Mouse (Mus musculus) embryo, embryonic 10 days (tissue): ENCODE results near the gene Smyd2.
A peak's percentile ranks its signal among the peaks of the same experiment; 100 is the strongest.

Experiments used
- DNase-seq: peaks from one replicate; pipeline ENCODE4 v3.0.0-alpha.2; 2015; ENCODE audit warnings: low spot score

Smyd2 gene

DNA sequence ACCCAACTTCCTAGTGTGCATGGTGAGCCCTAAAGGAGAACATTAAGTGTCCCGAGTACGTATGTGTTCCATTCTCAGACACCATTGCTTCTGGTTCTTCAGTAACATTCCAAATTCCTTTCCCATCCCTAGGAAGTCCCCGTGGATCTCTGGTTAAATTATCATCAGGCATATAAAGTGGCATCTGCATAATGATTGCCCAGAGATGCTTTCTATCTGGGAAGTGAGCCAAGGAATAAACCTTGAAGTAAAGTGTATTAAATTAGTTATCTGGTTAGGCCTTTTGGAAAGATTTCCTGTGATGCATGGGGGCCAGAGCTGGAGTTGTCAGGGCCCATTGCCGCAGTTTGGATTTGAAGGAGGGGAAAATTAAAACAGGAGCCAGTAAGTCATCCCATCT is 50.1 kb downstream of the Smyd2 start:
- no peak for DNase-seq

DNA sequence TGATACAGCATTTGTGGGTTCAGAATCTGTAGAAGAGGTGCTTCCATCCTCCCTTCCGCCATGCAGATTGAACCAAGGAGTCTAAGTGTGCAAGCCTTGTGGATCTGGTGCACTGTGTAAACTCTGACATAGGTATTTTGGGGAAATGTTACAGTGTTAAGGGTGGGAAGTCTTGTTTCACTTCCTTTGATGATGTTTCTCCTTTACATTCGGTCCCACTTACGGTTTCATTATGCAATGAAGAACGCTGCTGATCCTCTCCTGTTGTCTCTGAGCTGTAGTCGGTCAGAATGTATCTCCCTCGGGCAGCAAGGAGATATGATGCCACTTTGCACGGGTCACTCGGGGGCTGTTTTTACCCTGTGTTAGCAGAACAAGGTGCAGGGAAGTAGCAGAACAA is 50.5 kb downstream of the Smyd2 start:
- DNase-seq = no peak

DNA sequence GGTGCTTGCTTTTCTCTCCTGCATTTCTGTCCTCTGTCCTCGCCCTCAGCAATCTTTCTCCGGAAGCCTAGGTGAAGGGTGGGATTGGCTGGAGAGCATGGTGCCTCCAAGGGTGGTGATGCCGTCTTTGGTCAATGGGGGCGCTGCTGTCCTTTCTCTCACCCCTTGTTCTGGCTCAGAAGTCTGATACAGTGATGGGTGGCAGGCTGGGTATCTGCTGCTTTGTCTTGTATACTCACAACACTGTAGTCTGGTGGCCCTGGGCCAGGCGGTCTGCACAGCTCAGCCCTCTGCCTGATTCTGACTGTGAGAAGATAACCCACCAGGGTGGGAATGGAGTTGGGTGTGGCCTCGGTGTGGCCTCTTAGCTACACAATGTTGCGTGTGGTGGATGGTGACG is 51.6 kb downstream of the Smyd2 start:
- no peak for DNase-seq

DNA sequence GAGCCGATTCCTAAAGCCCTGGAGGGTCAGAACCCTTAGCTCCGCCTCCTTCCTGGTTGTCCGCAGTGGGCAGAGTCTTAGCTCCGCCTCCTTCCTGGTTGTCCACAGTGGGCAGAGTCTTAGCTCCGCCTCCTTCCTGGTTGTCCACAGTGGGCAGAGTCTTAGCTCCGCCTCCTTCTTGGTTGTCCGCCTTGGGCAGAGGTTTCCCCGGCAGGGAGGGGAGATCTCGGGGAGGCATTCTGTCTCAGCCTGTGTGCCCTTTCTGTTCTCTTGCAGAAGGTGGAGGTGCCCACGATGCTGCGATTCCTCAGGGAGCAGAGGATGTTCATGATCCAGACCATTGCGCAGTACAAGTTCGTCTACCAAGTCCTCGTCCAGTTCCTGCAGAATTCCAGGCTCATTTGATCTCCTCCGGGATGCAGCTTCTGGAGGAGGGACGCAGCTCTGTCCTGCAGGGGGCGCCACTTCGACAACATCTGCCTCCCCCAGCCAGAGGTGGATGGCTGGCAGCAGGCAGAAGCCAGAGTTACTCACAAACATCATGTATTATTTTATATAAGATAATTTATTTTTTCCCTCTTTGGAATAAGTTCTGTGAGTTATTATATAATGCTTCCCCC is 52.4 kb downstream of the Smyd2 start:
- no peak for DNase-seq

DNA sequence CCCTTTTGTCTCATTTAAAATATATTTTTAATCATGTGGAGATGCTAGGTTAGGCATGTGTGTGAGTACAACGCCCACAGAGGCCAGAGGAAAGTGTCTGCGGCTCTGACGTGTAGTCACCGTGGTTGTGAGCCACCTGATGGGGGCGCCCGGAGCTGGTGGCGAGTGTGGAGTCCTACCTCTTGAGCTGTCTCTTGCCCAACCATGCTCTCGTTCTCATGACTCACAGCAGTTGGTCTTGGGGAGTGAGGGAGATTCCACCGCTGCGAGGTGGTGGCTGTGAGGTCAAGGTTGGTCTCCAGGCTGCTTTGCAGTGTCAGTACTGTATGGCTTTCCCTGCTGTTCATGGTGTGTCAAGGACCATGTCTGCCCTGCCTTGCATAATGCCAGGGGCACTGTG is 54.1 kb downstream of the Smyd2 start:
- DNase-seq = no peak

DNA sequence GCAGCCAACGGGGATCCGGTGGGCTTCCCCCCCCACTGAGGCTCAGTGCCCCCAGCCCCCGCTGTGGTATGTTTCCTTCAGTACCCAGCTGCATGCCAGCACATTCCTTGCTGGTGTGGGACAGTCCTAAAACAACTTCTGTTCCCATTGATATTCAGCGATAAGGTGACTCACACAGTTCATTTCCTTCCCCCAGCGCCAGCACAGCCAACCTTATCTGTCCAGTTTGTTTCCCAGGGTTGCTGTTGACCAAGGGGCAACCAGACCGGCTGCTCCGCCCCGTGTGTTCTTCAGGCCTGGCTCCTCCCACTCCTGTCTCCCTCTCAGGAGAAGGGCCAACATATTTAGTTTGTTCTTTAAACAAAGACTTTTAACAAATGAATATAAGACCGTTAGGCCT is 54.7 kb downstream of the Smyd2 start:
- DNase-seq = peak; percentile 49

DNA sequence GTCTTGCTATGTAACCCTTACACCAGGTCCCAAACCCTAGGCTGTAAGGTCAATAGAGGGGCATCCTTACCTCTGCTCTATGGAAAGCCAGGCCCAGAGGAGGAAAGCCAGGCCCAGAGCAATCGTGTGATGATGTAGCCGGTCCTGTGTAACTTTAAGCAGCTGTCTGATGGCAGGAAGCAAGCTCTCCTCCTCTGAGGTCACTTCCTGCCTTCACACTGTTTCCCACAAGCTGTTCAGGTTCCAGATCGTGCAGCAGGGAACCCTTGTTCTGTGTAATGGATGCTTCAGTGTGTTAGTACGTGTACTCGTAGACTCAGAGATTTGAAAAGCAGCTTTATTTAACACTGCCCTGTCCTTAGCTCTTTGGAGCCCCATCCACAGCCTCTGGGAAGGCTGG is 55.1 kb downstream of the Smyd2 start:
- DNase-seq = no peak

DNA sequence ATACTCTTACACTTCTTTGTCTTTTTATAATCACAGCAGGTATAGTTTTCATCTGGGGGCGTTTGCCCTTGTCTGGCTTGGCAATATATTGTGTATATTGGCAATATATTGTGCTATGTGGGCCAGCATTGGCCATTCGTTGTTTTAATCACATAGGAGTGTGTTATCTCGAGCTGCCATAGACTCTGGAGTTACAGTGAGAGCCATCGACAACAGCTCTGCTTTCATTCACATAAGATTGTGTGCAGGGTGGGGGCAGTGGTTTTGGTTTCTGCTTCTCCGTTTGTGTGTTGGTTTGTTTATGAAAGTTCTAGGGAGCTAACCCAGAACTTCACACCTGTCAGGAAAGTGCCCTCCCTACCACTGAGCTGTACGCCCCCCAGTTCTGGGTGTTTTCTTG is 55.5 kb downstream of the Smyd2 start:
- DNase-seq = no peak

DNA sequence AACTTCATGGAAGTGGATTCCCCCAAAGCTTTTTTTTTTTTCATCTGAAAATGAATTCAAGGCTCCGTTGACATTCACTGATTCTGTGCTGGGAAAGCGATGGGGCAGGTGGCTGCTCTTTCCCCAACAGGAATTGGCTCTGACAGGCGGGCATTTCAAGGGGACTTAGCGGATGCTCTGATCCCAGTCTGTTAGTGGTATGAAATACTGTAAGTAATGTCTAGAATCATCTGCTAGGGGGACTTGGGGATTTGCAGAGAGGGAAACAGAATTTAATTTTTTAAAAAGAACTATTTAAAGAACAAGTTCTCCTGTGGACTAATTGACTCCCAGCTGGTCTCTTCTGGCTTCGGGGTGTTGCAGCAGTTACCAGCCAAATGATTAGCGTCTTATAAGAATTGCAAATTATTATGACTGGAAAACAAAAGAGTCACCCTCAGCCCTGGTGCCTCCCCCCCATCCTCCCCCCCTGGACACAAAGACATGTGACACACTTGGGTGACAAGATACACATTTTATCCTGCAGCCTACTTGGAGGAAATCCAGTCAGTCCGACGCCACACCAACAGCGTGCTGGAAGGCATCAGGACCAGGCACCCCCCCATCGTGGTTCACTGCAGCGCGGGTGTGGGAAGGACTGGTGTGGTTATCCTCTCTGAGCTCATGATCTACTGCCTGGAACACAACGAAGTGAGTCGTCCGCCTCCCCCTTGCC is 57.2 kb downstream of the Smyd2 start:
- DNase-seq = no peak

DNA sequence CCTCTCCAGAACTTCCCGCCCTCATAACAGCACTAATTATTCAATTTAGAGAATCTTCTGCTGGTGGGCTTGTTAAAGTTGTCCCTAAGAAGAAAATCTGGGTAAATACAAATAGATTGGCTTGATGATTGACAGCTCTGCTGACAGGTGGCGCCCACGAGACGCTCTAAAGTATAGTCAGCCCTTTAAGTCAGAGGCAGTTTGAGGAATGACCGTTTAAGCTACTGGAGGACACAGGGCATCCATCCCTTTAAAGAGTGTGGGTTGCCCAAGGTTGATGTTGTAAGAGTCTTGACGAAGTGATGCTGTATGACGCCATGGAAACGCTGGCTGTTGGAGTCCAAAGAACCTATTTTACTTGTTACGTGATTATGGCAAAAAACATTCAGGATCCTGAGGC is 57.9 kb downstream of the Smyd2 start:
- no peak for DNase-seq

DNA sequence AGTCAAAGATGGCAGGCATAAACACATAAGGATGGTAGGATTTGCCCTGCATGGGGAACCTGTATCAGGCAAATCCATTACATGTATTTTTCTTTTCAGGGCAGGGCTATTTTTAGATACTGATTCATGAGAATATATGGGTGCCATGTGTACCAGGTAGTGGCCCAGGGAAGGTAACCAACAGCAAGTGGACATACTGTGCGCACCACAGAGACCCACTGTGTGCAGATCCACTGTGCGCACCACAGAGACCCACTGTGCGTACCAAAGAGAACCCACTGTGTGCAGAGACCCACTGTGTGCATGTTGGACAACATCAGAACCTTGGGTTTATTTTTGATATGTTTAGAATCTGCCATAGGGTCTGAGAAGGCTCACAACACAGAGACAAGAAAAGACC is 58.4 kb downstream of the Smyd2 start:
- no peak for DNase-seq

DNA sequence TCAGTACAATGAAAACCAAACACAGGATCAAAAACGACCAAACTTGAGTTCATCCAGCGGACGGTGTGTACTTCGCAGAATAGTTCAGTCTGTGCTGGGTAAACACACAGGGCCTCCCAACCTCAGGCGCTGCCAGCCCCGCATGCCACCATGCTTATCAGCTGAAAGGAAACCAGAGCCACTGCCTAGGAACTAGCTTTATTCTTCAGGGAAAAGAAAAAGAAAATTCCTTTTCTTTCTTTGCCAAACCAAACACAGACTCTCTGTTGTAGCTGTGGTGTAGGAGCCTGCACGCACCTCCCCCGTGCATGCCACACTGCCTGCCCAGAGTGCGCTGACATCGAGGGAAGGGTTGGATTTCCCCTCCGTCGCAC is 61.2 kb downstream of the Smyd2 start:
- no peak for DNase-seq

DNA sequence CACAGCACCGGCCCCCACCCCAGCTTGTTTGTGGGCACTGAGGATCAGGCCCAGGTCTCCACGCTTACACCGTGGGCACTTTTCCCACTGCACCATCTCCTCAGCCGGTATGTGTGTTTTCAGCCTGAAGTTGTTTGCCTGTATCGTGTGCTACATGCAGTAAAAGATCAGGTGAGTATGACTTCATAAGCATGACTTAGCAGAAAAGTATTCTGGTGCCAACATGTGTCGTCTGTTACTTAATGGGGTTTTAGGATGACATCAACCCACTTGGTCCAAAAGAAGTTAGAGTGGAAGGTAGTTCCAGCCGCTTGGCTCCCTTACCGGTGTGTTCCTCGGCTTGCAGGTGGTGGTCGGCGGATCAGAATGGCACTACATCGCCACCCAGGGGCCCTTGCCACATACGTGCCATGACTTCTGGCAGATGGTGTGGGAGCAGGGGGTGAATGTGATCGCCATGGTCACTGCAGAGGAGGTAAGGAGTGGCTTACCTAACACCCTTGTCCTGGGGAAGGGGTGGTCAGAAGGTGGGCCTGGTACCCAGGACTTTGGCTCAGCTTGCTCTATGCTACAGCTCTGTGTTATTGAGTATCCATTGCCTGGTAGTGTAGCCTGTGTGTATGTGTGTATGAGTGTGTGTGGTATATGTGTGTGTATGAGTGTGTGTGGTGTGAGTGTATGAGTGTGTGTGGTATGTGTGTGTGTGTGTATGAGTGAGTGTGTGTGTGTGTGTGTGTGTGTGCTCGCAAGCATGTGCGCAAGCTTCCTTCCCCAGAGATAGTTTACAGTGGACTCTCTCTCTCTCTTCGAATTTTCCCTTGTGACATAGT is 61.8 kb downstream of the Smyd2 start:
- no peak for DNase-seq

DNA sequence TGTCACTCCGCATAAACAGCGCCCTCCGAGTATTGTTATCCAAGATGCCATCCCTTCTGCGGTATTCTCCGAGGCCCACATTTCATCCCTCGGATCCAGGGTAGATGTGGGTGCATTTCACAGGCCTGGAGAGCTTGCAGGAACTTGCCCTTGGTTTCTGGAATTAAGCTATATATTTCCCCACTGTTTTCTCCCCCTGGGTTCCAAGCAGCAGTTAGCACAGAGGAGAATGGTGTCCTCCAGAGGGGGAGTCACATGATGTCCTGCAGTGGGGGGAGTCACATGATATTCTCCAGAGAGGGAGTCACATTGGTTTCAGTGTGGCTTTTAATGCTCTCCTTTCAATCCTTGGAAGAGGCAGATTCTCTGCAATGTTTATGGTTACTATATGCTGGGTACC is 63.8 kb downstream of the Smyd2 start:
- DNase-seq = no peak

DNA sequence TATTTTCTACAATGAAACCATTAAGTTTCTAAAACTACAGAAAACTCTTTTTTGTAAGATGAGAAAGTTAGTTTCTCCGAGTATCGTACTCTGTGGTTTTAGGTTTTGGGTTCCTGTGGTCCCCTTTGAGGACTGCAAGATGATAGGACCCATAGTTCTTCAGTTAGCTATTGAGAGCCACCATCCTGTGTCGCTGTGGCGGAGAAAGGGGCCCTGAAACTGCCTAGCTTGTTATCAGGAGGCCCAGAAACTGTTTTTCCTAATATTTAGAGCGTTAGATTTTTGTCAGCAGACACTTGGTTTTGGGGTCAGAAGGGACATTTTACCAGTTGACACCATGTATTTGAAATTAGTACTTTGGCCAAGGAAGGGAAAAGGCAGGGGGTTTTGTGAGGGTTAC is 66.4 kb downstream of the Smyd2 start:
- DNase-seq = no peak

DNA sequence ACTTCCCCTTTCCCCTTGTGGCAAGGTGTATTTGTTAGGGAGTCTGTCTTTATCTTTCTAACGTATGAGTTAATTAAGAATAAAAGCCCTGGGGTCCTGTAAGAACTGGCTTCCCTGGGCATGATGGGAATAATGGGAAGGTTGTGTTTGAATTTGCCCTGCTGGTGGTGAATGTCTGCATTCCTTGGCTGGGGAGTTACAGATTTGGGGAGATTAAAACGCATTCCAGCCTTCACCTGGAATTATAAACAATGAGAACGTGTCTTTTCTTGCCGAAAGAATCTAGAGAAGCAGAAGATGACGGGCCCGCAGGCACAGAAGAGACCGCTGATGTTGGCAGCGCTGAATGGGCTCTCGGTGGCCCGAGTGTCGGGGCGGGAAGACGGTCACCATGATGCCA is 67.5 kb downstream of the Smyd2 start:
- DNase-seq = no peak

DNA sequence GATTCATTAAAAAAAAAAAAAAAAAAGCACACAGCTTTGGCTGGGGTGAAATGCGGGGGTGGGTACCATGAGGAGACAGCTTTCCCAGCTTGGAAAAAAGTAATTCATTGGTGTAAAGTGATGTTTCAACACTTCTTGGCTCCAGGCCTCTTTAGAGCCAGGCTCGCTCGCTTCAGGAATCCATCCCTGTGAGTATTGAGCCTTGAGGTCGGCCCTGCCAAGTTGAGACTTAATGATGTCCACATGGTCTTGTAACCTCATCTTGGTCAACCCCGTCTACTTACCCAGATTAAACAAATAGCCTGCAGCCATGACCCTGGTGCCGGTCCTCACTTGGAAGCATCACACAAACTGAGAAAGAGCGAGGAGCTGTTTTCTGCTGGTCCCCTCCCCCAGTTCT is 69.7 kb downstream of the Smyd2 start:
- DNase-seq = peak; percentile 43

DNA sequence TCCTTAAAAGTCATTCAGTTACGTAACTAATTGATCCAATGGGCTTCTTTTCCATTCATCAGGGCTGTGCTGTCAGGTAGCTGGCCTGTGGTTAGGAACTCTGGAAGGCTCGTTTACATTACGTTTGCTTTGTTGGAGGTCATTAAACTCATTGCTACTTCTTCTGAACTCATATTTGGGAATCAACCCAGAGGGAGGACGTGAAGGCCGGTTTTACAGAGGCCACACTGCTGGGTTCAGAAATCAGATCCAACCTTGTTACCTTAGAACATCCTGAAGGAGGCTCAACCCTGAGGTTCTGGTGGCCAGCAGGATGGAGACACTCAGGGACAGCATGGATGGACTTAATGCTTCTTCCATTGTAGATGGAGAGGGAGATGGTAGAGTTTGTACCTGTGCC is 70.1 kb downstream of the Smyd2 start:
- DNase-seq = no peak

DNA sequence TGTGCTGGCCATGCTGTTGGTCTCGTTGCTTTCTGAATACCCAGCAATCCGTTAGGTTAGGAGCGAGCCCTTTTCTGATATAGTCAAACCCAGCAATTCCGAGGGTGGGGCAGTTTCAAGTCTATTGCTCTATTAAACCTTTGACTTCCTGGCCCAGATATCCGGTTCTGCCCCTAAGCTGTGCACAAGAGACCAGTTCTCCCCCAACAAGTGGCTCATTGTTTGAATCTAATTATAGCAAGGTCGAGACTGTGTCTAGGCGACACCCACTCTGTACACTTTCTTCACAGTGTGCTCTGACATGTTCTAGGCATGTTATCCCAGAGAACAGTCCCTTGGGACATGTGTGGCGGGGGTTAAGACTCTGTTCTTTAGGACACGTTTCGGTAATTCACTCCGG is 72.6 kb downstream of the Smyd2 start:
- DNase-seq = no peak

DNA sequence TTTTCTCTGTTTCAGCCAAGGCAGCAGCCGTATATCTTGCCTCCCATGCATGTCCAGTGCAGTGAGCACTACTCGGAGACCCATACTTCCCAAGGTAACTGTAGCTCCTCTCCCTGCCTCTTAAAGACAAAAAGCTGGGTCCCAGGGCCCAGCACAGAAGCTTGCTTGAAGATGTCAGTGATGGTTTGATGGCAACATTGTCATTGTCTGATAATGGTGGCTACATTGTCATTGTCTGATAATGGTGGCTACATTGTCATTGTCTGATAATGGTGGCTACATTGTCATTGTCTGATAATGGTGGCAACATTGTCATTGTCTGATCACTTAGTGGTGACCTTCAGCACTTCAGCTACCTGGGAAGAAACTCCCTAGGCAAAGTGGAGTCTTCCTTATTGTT is 75.8 kb downstream of the Smyd2 start:
- DNase-seq = no peak

DNA sequence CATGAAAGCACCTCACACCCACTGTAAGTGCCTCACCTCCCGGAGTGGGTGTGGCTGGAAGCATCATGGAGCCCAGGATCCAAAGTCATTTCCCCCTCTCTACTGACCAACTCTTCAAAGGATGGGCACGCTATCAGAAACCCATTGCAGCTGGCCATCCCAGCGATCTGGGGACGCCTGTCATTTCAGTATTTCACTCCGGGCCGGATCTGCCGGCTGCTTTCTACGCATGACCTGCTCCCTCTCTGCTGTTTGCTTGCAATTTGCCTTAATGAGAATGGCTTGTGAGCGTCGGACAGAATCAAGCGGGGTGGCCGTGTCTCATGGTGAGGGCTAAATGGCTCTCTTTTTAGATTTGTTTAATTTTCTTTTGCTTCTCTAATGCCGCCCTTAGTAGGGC is 88.0 kb downstream of the Smyd2 start:
- no peak for DNase-seq

DNA sequence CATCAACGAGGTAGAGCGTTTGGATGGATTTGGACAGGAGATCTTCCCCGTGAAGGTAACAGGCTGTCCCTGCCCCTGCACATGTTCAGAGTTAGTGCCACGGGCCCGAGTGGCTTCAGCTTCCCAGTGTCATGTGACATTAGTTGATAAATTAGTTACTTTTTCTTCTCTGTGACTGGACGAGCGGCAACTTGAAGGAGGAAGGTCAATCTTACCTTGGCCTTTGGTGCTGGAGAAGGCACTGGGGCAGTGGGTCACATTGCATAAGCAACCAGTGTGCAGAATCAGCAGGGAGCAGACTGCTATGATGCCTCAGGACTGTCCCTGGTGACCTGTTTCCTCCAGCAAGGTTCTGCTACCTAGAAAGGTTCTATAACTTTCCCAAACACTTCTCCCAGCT is 88.8 kb downstream of the Smyd2 start:
- peak; percentile 20 for DNase-seq

DNA sequence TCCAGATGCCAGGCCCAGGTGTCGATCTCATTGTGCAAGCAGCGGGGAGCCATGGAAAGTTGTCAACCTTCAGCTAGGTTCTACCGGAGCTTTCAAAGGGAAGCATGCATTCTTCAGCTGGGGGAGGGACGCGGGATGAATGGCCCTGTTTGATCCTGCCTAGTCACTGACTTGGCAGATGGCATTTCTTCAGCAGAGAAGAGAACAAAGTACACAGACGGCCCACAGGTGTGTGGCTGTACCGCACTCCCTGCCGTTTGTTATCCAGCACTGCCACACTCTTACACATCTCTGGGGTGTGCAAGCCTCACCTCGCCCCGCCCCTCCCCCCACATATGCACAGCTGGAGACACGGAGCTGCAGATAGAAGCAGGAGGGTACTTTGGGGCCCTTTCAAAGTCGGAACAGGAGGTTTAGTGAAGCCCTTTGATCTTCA is 91.3 kb downstream of the Smyd2 start:
- DNase-seq = peak; percentile 55
